In the genomic region with DNA sequence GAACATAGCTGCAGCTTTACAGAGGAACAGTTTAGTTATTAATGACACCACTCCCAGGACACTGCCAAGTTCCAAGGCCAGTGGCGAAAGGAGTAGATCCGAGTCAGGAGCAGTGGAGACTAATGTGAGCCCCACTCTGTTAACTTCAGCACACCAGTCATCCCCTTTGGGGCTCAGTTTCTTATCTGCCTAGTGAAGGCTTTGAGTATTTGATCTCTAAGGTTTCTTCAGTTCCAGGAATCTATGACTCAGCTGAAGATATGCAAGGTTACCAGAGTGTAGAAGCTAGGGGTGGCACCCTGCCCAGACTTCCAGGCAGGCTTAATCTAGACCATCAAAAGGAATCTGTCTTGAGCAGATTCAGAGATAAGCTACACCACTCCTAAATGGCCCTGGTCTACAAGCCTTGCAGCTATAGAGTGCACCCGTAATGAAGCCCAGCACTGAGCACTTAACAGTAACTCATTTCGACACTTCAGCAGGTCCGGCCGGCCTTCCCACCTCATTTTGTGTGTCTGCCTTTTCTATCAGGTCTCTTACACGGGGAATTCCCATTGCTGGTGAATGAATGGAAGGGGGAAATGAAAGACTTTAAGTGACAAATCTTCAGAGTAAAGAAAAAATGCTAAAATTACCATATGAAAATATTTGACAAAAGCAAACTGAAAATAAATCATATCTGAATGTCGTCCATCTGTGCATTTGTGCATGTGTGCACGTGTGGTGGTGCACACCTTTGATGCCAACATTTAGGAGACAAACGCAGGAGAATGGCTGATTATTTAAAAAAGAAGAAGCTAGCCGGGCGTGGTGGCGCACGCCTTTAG, we compare ENCODE assay signal across 9 mouse cellular contexts. TPM values are rescaled to one million over a fixed set of nuclear protein-coding genes. Genes with fewer than 3 reads are reported as not detected.
A peak's percentile ranks its signal among the peaks of the same experiment; 100 is the strongest.
DNase-seq lines count a peak whose midpoint lies in the region; ATAC-seq and TF ChIP-seq lines count a peak whose summit lies in the region.
"Had no signal": no experiment of that assay in that cellular context is flagged by ENCODE, and none has a peak within 500 bp of the region (broad histone marks: within the 10 kb centered on the region; RNA-seq: fewer than 3 reads in every experiment).

No protein-coding gene starts in this region.

- H3K4me3 ChIP-seq in midbrain, postnatal 0 days (ENCODE audit: low read depth, low read length): no peak overlapping the region
- H3K4me3 ChIP-seq in forebrain, embryonic 14.5 days (ENCODE audit: low read depth, low read length): no peak overlapping the region
- H3K4me3 ChIP-seq: neural tube, embryonic 13.5 days had no signal

- no peaks in the 10 kb centered on the region for H3K9me3 ChIP-seq in midbrain, postnatal 0 days (ENCODE audit: low read length)
- H3K9me3 ChIP-seq in forebrain, embryonic 14.5 days (replicated peaks; ENCODE audit: control insufficient read depth, low read length): no peaks in the 10 kb centered on the region
- H3K9me3 ChIP-seq: neural tube, embryonic 13.5 days had no signal

- peak; percentile 61 for ATAC-seq in megakaryocyte-erythroid progenitor cell, adult 5-6 weeks (replicated peaks; ENCODE audit: low FRiP score, low TSS enrichment, poor library complexity, severe bottlenecking)
- no peak for ATAC-seq in midbrain, postnatal 0 days (ENCODE audit: low FRiP score)
- no peak for ATAC-seq in forebrain, embryonic 14.5 days

- H3K27ac ChIP-seq in midbrain, postnatal 0 days (ENCODE audit: low read depth, low read length): no peak overlapping the region
- H3K27ac ChIP-seq in forebrain, embryonic 14.5 days (ENCODE audit: low read depth, low read length): no peak overlapping the region
- H3K27ac ChIP-seq: neural tube, embryonic 13.5 days had no signal

- H3K4me1 ChIP-seq in midbrain, postnatal 0 days (ENCODE audit: insufficient read depth, low read length): no peaks in the 10 kb centered on the region
- no peaks in the 10 kb centered on the region for H3K4me1 ChIP-seq in forebrain, embryonic 14.5 days (ENCODE audit: control insufficient read depth, insufficient read depth, low read length)
- H3K4me1 ChIP-seq: neural tube, embryonic 13.5 days had no signal

- WGBS in midbrain, postnatal 0 days: 92% methylated on average over 14 of the region's 14 CpGs
- WGBS in forebrain, embryonic 14.5 days: 90% methylated on average over 14 of the region's 14 CpGs

- peak; percentile 55 to 79 for DNase-seq in cerebellum, postnatal 25 days
- DNase-seq in cerebellum, adult 9-11 months: no peak
- peak; percentile 94 for DNase-seq in 416B (ENCODE audit: low read depth)
- DNase-seq in c-Kit-positive CD71-positive TER-119-positive erythroid progenitor cells, embryonic 14.5 days (ENCODE audit: low spot score): peak; percentile 82
- peak; percentile 74 for DNase-seq in kidney, postnatal 10 days
- no peak for DNase-seq in midbrain, postnatal 0 days (ENCODE audit: low spot score)
- DNase-seq in forebrain, embryonic 14.5 days (ENCODE audit: low spot score): no peak

- H3K9ac ChIP-seq in midbrain, postnatal 0 days (replicated peaks; ENCODE audit: low read length, poor library complexity, severe bottlenecking): no peak overlapping the region
- no peak overlapping the region for H3K9ac ChIP-seq in forebrain, embryonic 14.5 days (ENCODE audit: low read length)
- H3K9ac ChIP-seq: neural tube, embryonic 13.5 days had no signal

- no peaks in the 10 kb centered on the region for H3K36me3 ChIP-seq in midbrain, postnatal 0 days (ENCODE audit: insufficient read depth, low read length)
- H3K36me3 ChIP-seq in forebrain, embryonic 14.5 days (ENCODE audit: control insufficient read depth, insufficient read depth, low read length): no peaks in the 10 kb centered on the region
- H3K36me3 ChIP-seq: neural tube, embryonic 13.5 days had no signal

- no peaks in the 10 kb centered on the region for H3K27me3 ChIP-seq in midbrain, postnatal 0 days (ENCODE audit: insufficient read depth, low read length)
- no peaks in the 10 kb centered on the region for H3K27me3 ChIP-seq in forebrain, embryonic 14.5 days (replicated peaks; ENCODE audit: control insufficient read depth, insufficient read depth, low read length)
- H3K27me3 ChIP-seq: neural tube, embryonic 13.5 days had no signal

- no peak for TF ChIP-seq CTCF in midbrain, postnatal 0 days (IDR thresholded peaks at IDR 0.05)

- H3K4me2 ChIP-seq in midbrain, postnatal 0 days (ENCODE audit: low read depth, low read length, poor library complexity, severe bottlenecking): no peak overlapping the region
- H3K4me2 ChIP-seq in forebrain, embryonic 14.5 days (ENCODE audit: low read length): no peak overlapping the region
- H3K4me2 ChIP-seq: neural tube, embryonic 13.5 days had no signal

RNA-seq across cellular contexts. Expression of a gene that starts 21.0 kb away (rescaled TPM):
- total RNA-seq in megakaryocyte-erythroid progenitor cell, adult 5-6 weeks (2014; fragmentation: Nextera tagmentation): 78.8 and 91.1 TPM in 2 replicates
- total RNA-seq in megakaryocyte-erythroid progenitor cell, adult 5-6 weeks (2017): 53.1 and 89.0 TPM in 2 replicates
- 31.4 and 35.0 TPM in 2 replicates for total RNA-seq in midbrain, postnatal 0 days (2014; rRNA removed)
- polyA plus RNA-seq in midbrain, postnatal 0 days (2015; fragmentation: Nextera tagmentation; extraction: Ambion mirVana): 40.0 and 43.2 TPM in 2 replicates
- polyA plus RNA-seq in forebrain, embryonic 14.5 days (2014; fragmentation: Nextera tagmentation; extraction: Ambion mirVana): 33.4 and 38.7 TPM in 2 replicates

RNA-seq across cellular contexts. Expression of a gene that starts 28.2 kb away (rescaled TPM):
- 242 and 387 TPM in 2 replicates for total RNA-seq in megakaryocyte-erythroid progenitor cell, adult 5-6 weeks (2014; fragmentation: Nextera tagmentation)
- 375 and 422 TPM in 2 replicates for total RNA-seq in megakaryocyte-erythroid progenitor cell, adult 5-6 weeks (2017)
- total RNA-seq in midbrain, postnatal 0 days (2014; rRNA removed): 75.6 and 99.9 TPM in 2 replicates
- polyA plus RNA-seq in midbrain, postnatal 0 days (2015; fragmentation: Nextera tagmentation; extraction: Ambion mirVana): 87.2 and 89.8 TPM in 2 replicates
- polyA plus RNA-seq in forebrain, embryonic 14.5 days (2014; fragmentation: Nextera tagmentation; extraction: Ambion mirVana): 166 and 186 TPM in 2 replicates

RNA-seq across cellular contexts. Expression of a gene that starts 28.3 kb away (rescaled TPM):
- total RNA-seq in megakaryocyte-erythroid progenitor cell, adult 5-6 weeks (2014; fragmentation: Nextera tagmentation): 467 and 537 TPM in 2 replicates
- total RNA-seq in megakaryocyte-erythroid progenitor cell, adult 5-6 weeks (2017): 474 and 558 TPM in 2 replicates
- total RNA-seq in midbrain, postnatal 0 days (2014; rRNA removed): 197 and 230 TPM in 2 replicates
- polyA plus RNA-seq in midbrain, postnatal 0 days (2015; fragmentation: Nextera tagmentation; extraction: Ambion mirVana): 265 and 269 TPM in 2 replicates
- polyA plus RNA-seq in forebrain, embryonic 14.5 days (2014; fragmentation: Nextera tagmentation; extraction: Ambion mirVana): 237 and 245 TPM in 2 replicates

RNA-seq across cellular contexts. Expression of a gene that starts 47.9 kb away (rescaled TPM):
- total RNA-seq in megakaryocyte-erythroid progenitor cell, adult 5-6 weeks (2014; fragmentation: Nextera tagmentation): not detected in 2 replicates
- total RNA-seq in megakaryocyte-erythroid progenitor cell, adult 5-6 weeks (2017): not detected in 2 replicates
- total RNA-seq in midbrain, postnatal 0 days (2014; rRNA removed): 0.09 TPM in 1 of 2 replicates, not detected in the other
- polyA plus RNA-seq in midbrain, postnatal 0 days (2015; fragmentation: Nextera tagmentation; extraction: Ambion mirVana): 0.13 and 0.21 TPM in 2 replicates
- 0.10 TPM in 1 of 2 replicates, not detected in the other for polyA plus RNA-seq in forebrain, embryonic 14.5 days (2014; fragmentation: Nextera tagmentation; extraction: Ambion mirVana)
- polyA plus RNA-seq: neural tube, embryonic 13.5 days had no signal

RNA-seq across cellular contexts. Expression of a gene that starts 54.7 kb away (rescaled TPM):
- 65.4 and 76.0 TPM in 2 replicates for total RNA-seq in megakaryocyte-erythroid progenitor cell, adult 5-6 weeks (2014; fragmentation: Nextera tagmentation)
- 189 and 237 TPM in 2 replicates for total RNA-seq in megakaryocyte-erythroid progenitor cell, adult 5-6 weeks (2017)
- total RNA-seq in midbrain, postnatal 0 days (2014; rRNA removed): 2.3 and 3.4 TPM in 2 replicates
- polyA plus RNA-seq in midbrain, postnatal 0 days (2015; fragmentation: Nextera tagmentation; extraction: Ambion mirVana): 3.2 and 4.0 TPM in 2 replicates
- polyA plus RNA-seq in forebrain, embryonic 14.5 days (2014; fragmentation: Nextera tagmentation; extraction: Ambion mirVana): 4.7 TPM in 2 replicates

Comparison
In these comparisons a context has a peak if more than half of its experiments do, and no peak if none do; other contexts are left out.
1. DNase-seq: peak in cerebellum, postnatal 25 days (2 of 2), 416B (single experiment), c-Kit-positive CD71-positive TER-119-positive erythroid progenitor cells, embryonic 14.5 days (single experiment) and kidney, postnatal 10 days (single experiment); none in cerebellum, adult 9-11 months (single experiment), midbrain, postnatal 0 days (single experiment) and forebrain, embryonic 14.5 days (single experiment).